Mouse (Mus musculus): ENCODE measurements around the gene Pycr1. TPM values are rescaled to one million over a fixed set of nuclear protein-coding genes. Genes with fewer than 3 reads are reported as not detected.

The Pycr1 gene
- polyA plus RNA-seq, 1 experiment from 2014 or later = 25.0 TPM

Small RNA genes within 50 kb of the gene (microRNA-seq; reads per million reads assigned to microRNA genes)
- gene Mir6936 = 1.4 reads per million

Other genes starting within 250 kb of the Pycr1 start
- 35.0 and 38.1 TPM in 2 replicates for gene Nploc4, start 206.1 kb downstream of the Pycr1 start, polyA plus RNA-seq (2015; fragmentation: Nextera tagmentation; extraction: Ambion mirVana)
- not detected in 2 replicates for gene Tspan10, start 201.1 kb downstream of the Pycr1 start, polyA plus RNA-seq (2015; fragmentation: Nextera tagmentation; extraction: Ambion mirVana)
- 0.19 and 0.30 TPM in 2 replicates for gene Pde6g, start 190.3 kb downstream of the Pycr1 start, polyA plus RNA-seq (2015; fragmentation: Nextera tagmentation; extraction: Ambion mirVana)
- 10.6 and 12.5 TPM in 2 replicates for gene Oxld1, start 185.7 kb downstream of the Pycr1 start, polyA plus RNA-seq (2015; fragmentation: Nextera tagmentation; extraction: Ambion mirVana)
- 26.1 and 28.7 TPM in 2 replicates for gene Ccdc137, start 185.7 kb downstream of the Pycr1 start, polyA plus RNA-seq (2015; fragmentation: Nextera tagmentation; extraction: Ambion mirVana)
- gene Arl16, start 176.2 kb downstream of the Pycr1 start, polyA plus RNA-seq (2015; fragmentation: Nextera tagmentation; extraction: Ambion mirVana) = 64.7 and 67.8 TPM in 2 replicates
- 111 and 113 TPM in 2 replicates for gene Mrpl12, start 159.2 kb downstream of the Pycr1 start, polyA plus RNA-seq (2015; fragmentation: Nextera tagmentation; extraction: Ambion mirVana)
- gene Slc25a10, start 151.9 kb downstream of the Pycr1 start, polyA plus RNA-seq (2015; fragmentation: Nextera tagmentation; extraction: Ambion mirVana) = 28.2 and 29.2 TPM in 2 replicates
- 0.20 and 0.32 TPM in 2 replicates for gene Gcgr, start 113.1 kb downstream of the Pycr1 start, polyA plus RNA-seq (2015; fragmentation: Nextera tagmentation; extraction: Ambion mirVana)
- gene Mcrip1, start 94.0 kb downstream of the Pycr1 start, polyA plus RNA-seq (2015; fragmentation: Nextera tagmentation; extraction: Ambion mirVana) = 240 and 242 TPM in 2 replicates
- gene Ppp1r27, start 92.6 kb downstream of the Pycr1 start, polyA plus RNA-seq (2015; fragmentation: Nextera tagmentation; extraction: Ambion mirVana) = not detected in 2 replicates
- 279 and 297 TPM in 2 replicates for gene P4hb, start 70.5 kb downstream of the Pycr1 start, polyA plus RNA-seq (2015; fragmentation: Nextera tagmentation; extraction: Ambion mirVana)
- gene Arhgdia, start 62.1 kb downstream of the Pycr1 start, polyA plus RNA-seq (2015; fragmentation: Nextera tagmentation; extraction: Ambion mirVana) = 452 and 461 TPM in 2 replicates
- 303 and 358 TPM in 2 replicates for gene Alyref, start 45.4 kb downstream of the Pycr1 start, polyA plus RNA-seq (2015; fragmentation: Nextera tagmentation; extraction: Ambion mirVana)
- gene Anapc11, start 45.3 kb downstream of the Pycr1 start, polyA plus RNA-seq (2015; fragmentation: Nextera tagmentation; extraction: Ambion mirVana) = 180 and 183 TPM in 2 replicates
- 0.54 and 0.95 TPM in 2 replicates for gene Npb, start 35.3 kb downstream of the Pycr1 start, polyA plus RNA-seq (2015; fragmentation: Nextera tagmentation; extraction: Ambion mirVana)
- gene Pcyt2, start 25.8 kb downstream of the Pycr1 start, polyA plus RNA-seq (2015; fragmentation: Nextera tagmentation; extraction: Ambion mirVana) = 167 TPM in 2 replicates
- 42.7 and 51.3 TPM in 2 replicates for gene Sirt7, start 18.5 kb downstream of the Pycr1 start, polyA plus RNA-seq (2015; fragmentation: Nextera tagmentation; extraction: Ambion mirVana)
- gene Mafg, start 10.2 kb downstream of the Pycr1 start, polyA plus RNA-seq (2015; fragmentation: Nextera tagmentation; extraction: Ambion mirVana) = 24.4 and 31.2 TPM in 2 replicates
- gene Myadml2, start 4.4 kb upstream of the Pycr1 start, polyA plus RNA-seq (2015; fragmentation: Nextera tagmentation; extraction: Ambion mirVana) = 0.78 and 0.84 TPM in 2 replicates
- 0.46 and 0.65 TPM in 2 replicates for gene Notum, start 17.4 kb upstream of the Pycr1 start, polyA plus RNA-seq (2015; fragmentation: Nextera tagmentation; extraction: Ambion mirVana)
- gene Aspscr1, start 29.2 kb upstream of the Pycr1 start, polyA plus RNA-seq (2015; fragmentation: Nextera tagmentation; extraction: Ambion mirVana) = 149 and 154 TPM in 2 replicates
- 99.9 and 112 TPM in 2 replicates for gene Cenpx, start 70.0 kb upstream of the Pycr1 start, polyA plus RNA-seq (2015; fragmentation: Nextera tagmentation; extraction: Ambion mirVana)
- gene Lrrc45, start 70.2 kb upstream of the Pycr1 start, polyA plus RNA-seq (2015; fragmentation: Nextera tagmentation; extraction: Ambion mirVana) = 60.6 and 71.8 TPM in 2 replicates
- gene Rac3, start 77.7 kb upstream of the Pycr1 start, polyA plus RNA-seq (2015; fragmentation: Nextera tagmentation; extraction: Ambion mirVana) = 206 and 218 TPM in 2 replicates
- 6.5 and 7.3 TPM in 2 replicates for gene Dcxr, start 83.5 kb upstream of the Pycr1 start, polyA plus RNA-seq (2015; fragmentation: Nextera tagmentation; extraction: Ambion mirVana)
- gene Cbr2, start 88.3 kb upstream of the Pycr1 start, polyA plus RNA-seq (2015; fragmentation: Nextera tagmentation; extraction: Ambion mirVana) = 0.32 and 0.38 TPM in 2 replicates
- 2.7 and 3.1 TPM in 2 replicates for gene Hmga1b, start 119.0 kb upstream of the Pycr1 start, polyA plus RNA-seq (2015; fragmentation: Nextera tagmentation; extraction: Ambion mirVana)
- 84.6 TPM in 2 replicates for gene Rfng, start 140.4 kb upstream of the Pycr1 start, polyA plus RNA-seq (2015; fragmentation: Nextera tagmentation; extraction: Ambion mirVana)
- gene Gps1, start 140.5 kb upstream of the Pycr1 start, polyA plus RNA-seq (2015; fragmentation: Nextera tagmentation; extraction: Ambion mirVana) = 268 and 273 TPM in 2 replicates
- 51.4 and 55.7 TPM in 2 replicates for gene Dus1l, start 152.6 kb upstream of the Pycr1 start, polyA plus RNA-seq (2015; fragmentation: Nextera tagmentation; extraction: Ambion mirVana)
- 83.6 and 89.2 TPM in 2 replicates for gene Fasn, start 180.8 kb upstream of the Pycr1 start, polyA plus RNA-seq (2015; fragmentation: Nextera tagmentation; extraction: Ambion mirVana)